Mouse (Mus musculus) neural tube, embryonic 11.5 days (tissue): ENCODE measurements around the gene Pdzd2. TPM values are rescaled to one million over a fixed set of nuclear protein-coding genes. Genes with fewer than 3 reads are reported as not detected.

Source experiments
- ATAC-seq: fragments of 200-750 bp; cut with Nextera tagmentation; 2 replicates; pipeline ENCODE4 v1.8.0; 2017; ENCODE audit warnings: moderate number of reproducible peaks, mild to moderate bottlenecking, moderate TSS enrichment, moderate library complexity; ENCODE audit not compliant: insufficient read depth, low FRiP score, low TSS enrichment
- DNase-seq: peaks from one replicate; pipeline ENCODE4 v3.0.0-alpha.2; 2015; ENCODE audit warnings: low spot score
- H3K27ac ChIP-seq: fragments of 300-500 bp; sonication (generic); 2 replicates; pipeline ENCODE4 v1.5.1; 2014; ENCODE audit warnings: low read depth, mild to moderate bottlenecking, low read length
- H3K27me3 ChIP-seq: fragments of 300-500 bp; sonication (generic); 2 replicates; pipeline ENCODE4 v1.6.1; 2014; ENCODE audit warnings: mild to moderate bottlenecking, low read length, mixed read lengths; ENCODE audit not compliant: control insufficient read depth, insufficient read depth
- H3K36me3 ChIP-seq: fragments of 300-500 bp; sonication (generic); 2 replicates; pipeline ENCODE4 v1.6.1; 2014; ENCODE audit warnings: mild to moderate bottlenecking, low read length, moderate library complexity, mixed read lengths; ENCODE audit not compliant: control insufficient read depth, insufficient read depth
- H3K4me1 ChIP-seq: fragments of 300-500 bp; sonication (generic); 2 replicates; pipeline ENCODE4 v1.6.1; 2014; ENCODE audit warnings: low read length, mixed read lengths; ENCODE audit not compliant: control insufficient read depth, insufficient read depth
- H3K4me2 ChIP-seq: fragments of 300-500 bp; sonication (generic); 2 replicates; pipeline ENCODE4 v1.6.1; 2014; ENCODE audit warnings: low read depth, mild to moderate bottlenecking, moderate library complexity
- H3K4me3 ChIP-seq: fragments of 300-500 bp; sonication (generic); 2 replicates; pipeline ENCODE4 v1.5.1; 2014; ENCODE audit warnings: low read depth, low read length
- H3K9ac ChIP-seq: fragments of 300-500 bp; sonication (generic); 2 replicates; pipeline ENCODE4 v1.6.1; 2014; ENCODE audit warnings: mild to moderate bottlenecking, low read length
- H3K9me3 ChIP-seq: fragments of 300-500 bp; sonication (generic); 2 replicates; pipeline ENCODE4 v1.6.1; 2016; ENCODE audit warnings: low read length; ENCODE audit not compliant: control insufficient read depth
- WGBS: fragments of 180-500 bp; shearing (Covaris S2); extraction: QIAGEN DNeasy Blood & Tissue Kit; methylation state at CpG from one replicate; pipeline ENCODE4 v1.1.7; 2014; 5-methylcytosine and 5-hydroxymethylcytosine counted together
- microRNA-seq: library from miRNA; unstranded; fragments of <30 nt; microRNA quantifications from one replicate; pipeline ENCODE4, GENCODE M21; 2016
- polyA plus RNA-seq: library from polyadenylated mRNA; unstranded; fragments of >200 nt; fragmentation: Nextera tagmentation; extraction: Ambion mirVana; gene quantifications from 2 replicates; pipeline ENCODE4 v1.2.1, GENCODE M21; 2014

Pdzd2 gene
- polyA plus RNA-seq, 1 experiment from 2014 or later = 4.8 TPM

GRCm38 (mm10) chr15:12315996-12316395 is 423.7 kb downstream of the Pdzd2 start:
- no peaks in the 10 kb centered on the region for H3K4me1 ChIP-seq
- no peak overlapping the region for H3K27ac ChIP-seq
- H3K36me3 ChIP-seq = no peaks in the 10 kb centered on the region
- no peak overlapping the region for H3K9ac ChIP-seq
- WGBS = 64% methylated on average over 2 of the region's 2 CpGs
- no peak for DNase-seq
- no peak overlapping the region for H3K4me3 ChIP-seq
- H3K27me3 ChIP-seq = no peaks in the 10 kb centered on the region; the same call in 1 of the 2 replicates
- H3K9me3 ChIP-seq = no peaks in the 10 kb centered on the region
- H3K4me2 ChIP-seq = no peak overlapping the region
- ATAC-seq = no peak

DNA sequence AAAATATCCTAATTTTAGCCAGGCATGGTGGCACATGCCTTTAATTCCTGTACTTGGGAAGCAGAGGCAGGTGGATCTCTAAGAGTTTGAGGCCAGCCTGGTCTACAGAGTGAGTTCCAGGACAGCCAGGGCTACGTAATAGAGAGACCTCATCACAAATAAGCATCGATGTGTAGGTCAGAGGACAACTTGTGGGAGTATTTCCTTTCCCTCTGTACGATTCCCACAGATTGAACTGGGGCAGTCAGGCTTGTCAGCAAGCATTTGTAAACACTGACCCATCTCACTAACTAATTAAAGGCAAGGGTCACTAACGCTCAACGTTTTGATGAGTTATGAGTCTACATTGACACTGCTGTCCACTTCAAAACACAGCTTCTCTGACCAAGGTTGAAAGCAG is 425.1 kb downstream of the Pdzd2 start:
- H3K27me3 ChIP-seq = no peaks in the 10 kb centered on the region
- no peaks in the 10 kb centered on the region for H3K36me3 ChIP-seq
- H3K4me2 ChIP-seq = no peak overlapping the region
- ATAC-seq (no peak), DNase-seq (no peak)
- H3K27ac ChIP-seq = no peak overlapping the region
- H3K9me3 ChIP-seq = no peaks in the 10 kb centered on the region
- H3K4me3 ChIP-seq = no peak overlapping the region
- 85% methylated on average over 5 of the region's 5 CpGs for WGBS
- H3K9ac ChIP-seq = no peak overlapping the region
- H3K4me1 ChIP-seq = no peaks in the 10 kb centered on the region

GRCm38 (mm10) chr15:12313255-12313654 is 426.5 kb downstream of the Pdzd2 start:
- no peak for ATAC-seq
- Histone ChIP-seq H3K27me3 (no peaks in the 10 kb centered on the region), H3K4me2 (no peak overlapping the region), H3K4me3 (no peak overlapping the region), H3K36me3 (no peaks in the 10 kb centered on the region), H3K27ac (no peak overlapping the region), H3K9ac (no peak overlapping the region), H3K4me1 (no peaks in the 10 kb centered on the region), H3K9me3 (no peaks in the 10 kb centered on the region)
- WGBS = 33% methylated on average over 1 of the region's 1 CpGs
- no peak for DNase-seq

DNA sequence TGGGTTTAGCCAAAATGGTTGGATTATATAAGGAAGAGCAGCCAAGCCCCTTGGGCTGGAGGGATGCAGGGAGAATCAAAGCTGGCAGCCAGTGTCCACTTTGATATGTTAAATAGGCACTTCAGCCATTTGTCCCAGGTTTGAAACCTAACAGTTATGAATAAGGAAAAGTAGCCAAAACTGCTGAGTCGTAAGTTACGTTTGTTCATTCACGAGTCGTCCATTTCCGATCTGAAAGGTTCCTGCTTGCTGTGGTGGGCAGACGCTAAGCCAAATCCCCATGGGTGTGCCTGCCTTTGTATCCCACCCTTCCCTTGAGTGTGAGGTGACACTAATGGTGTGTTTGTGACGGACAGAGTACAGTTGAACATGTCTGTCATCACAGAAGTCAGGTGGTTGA is 428.3 kb downstream of the Pdzd2 start:
- Histone ChIP-seq H3K4me2 (no peak overlapping the region), H3K9ac (no peak overlapping the region), H3K4me1 (no peaks in the 10 kb centered on the region), H3K27me3 (no peaks in the 10 kb centered on the region), H3K36me3 (no peaks in the 10 kb centered on the region), H3K9me3 (no peaks in the 10 kb centered on the region), H3K27ac (no peak overlapping the region), H3K4me3 (no peak overlapping the region)
- 89% methylated on average over 7 of the region's 7 CpGs for WGBS
- no peak for ATAC-seq
- DNase-seq = no peak

GRCm38 (mm10) chr15:12310676-12311075 is 429.0 kb downstream of the Pdzd2 start:
- no peak for ATAC-seq

More at GRCm38 (mm10) chr15:12310676-12311075, 429.0 kb downstream of the Pdzd2 start:
- H3K4me2 ChIP-seq = no peak overlapping the region
- no peaks in the 10 kb centered on the region for H3K36me3 ChIP-seq
- no peaks in the 10 kb centered on the region for H3K4me1 ChIP-seq
- H3K4me3 ChIP-seq = no peak overlapping the region
- H3K27me3 ChIP-seq = no peaks in the 10 kb centered on the region
- H3K9ac ChIP-seq = no peak overlapping the region
- no peaks in the 10 kb centered on the region for H3K9me3 ChIP-seq
- DNase-seq = no peak
- no peak overlapping the region for H3K27ac ChIP-seq
- 88% methylated on average over 4 of the region's 4 CpGs for WGBS

Small RNAs within 50 kb of the gene (microRNA-seq; reads per million reads assigned to microRNA genes)
- gene Gm24135 (not detected), gene Gm24302 (not detected)

Other genes starting within 250 kb of the Pdzd2 start
- gene 6030458C11Rik, start 84.7 kb upstream of the Pdzd2 start, polyA plus RNA-seq = 23.5 and 26.4 TPM in 2 replicates
- gene Drosha, start 84.9 kb upstream of the Pdzd2 start, polyA plus RNA-seq = 74.7 and 81.0 TPM in 2 replicates